In genomic region chr2:30443281-30443680, GRCm38 (mm10) we compare ENCODE assay signal across 8 mouse cellular contexts. TPM values are rescaled to one million over a fixed set of nuclear protein-coding genes. Genes with fewer than 3 reads are reported as not detected.
DNase-seq lines count a peak whose midpoint lies in the region; ATAC-seq and TF ChIP-seq lines count a peak whose summit lies in the region.
"Had no signal": no experiment of that assay in that cellular context is flagged by ENCODE, and none has a peak within 500 bp of the region (broad histone marks: within the 10 kb centered on the region; RNA-seq: fewer than 3 reads in every experiment).

No protein-coding gene starts in this region.

- H3K9ac ChIP-seq in lung, postnatal 0 days (replicated peaks; ENCODE audit: low read depth), result no peak overlapping the region
- H3K9ac ChIP-seq in forebrain, embryonic 15.5 days (replicated peaks), result 0 out of 2 replicates have a peak overlapping the region, but pooled peaks have one; percentile 34
- H3K9ac ChIP-seq in limb, embryonic 12.5 days (replicated peaks), result peak overlapping the region; percentile 52; the same call in 1 of the 2 replicates
- H3K9ac ChIP-seq in stomach, embryonic 16.5 days (ENCODE audit: low read length), result peak overlapping the region; percentile 75; the same call in 1 of the 2 replicates

- 36% methylated on average over 4 of the region's 4 CpGs for WGBS in lung, postnatal 0 days
- WGBS in forebrain, embryonic 15.5 days, result 72% methylated on average over 4 of the region's 4 CpGs
- 74% methylated on average over 4 of the region's 4 CpGs for WGBS in limb, embryonic 12.5 days
- 25% methylated on average over 4 of the region's 4 CpGs for WGBS in stomach, embryonic 16.5 days

- H3K27ac ChIP-seq in lung, postnatal 0 days (ENCODE audit: low read length), result peak overlapping the region; percentile 98
- H3K27ac ChIP-seq in forebrain, embryonic 15.5 days (replicated peaks), result peak overlapping the region; percentile 94
- peak overlapping the region; percentile 100 for H3K27ac ChIP-seq in limb, embryonic 12.5 days
- peak overlapping the region; percentile 100 for H3K27ac ChIP-seq in stomach, embryonic 16.5 days (ENCODE audit: low read length)

- peaks cover 42% of the 10 kb centered on the region for H3K4me1 ChIP-seq in lung, postnatal 0 days (ENCODE audit: insufficient read depth, low read depth, low read length)
- peaks cover 40% of the 10 kb centered on the region for H3K4me1 ChIP-seq in forebrain, embryonic 15.5 days
- peaks cover 71% of the 10 kb centered on the region for H3K4me1 ChIP-seq in limb, embryonic 12.5 days (replicated peaks)
- peaks cover 63% of the 10 kb centered on the region for H3K4me1 ChIP-seq in stomach, embryonic 16.5 days (ENCODE audit: control insufficient read depth, insufficient read depth, low read length)

- no peaks in the 10 kb centered on the region for H3K27me3 ChIP-seq in lung, postnatal 0 days (replicated peaks; ENCODE audit: insufficient read depth, low read length)
- no peaks in the 10 kb centered on the region for H3K27me3 ChIP-seq in forebrain, embryonic 15.5 days
- no peaks in the 10 kb centered on the region for H3K27me3 ChIP-seq in limb, embryonic 12.5 days
- no peaks in the 10 kb centered on the region for H3K27me3 ChIP-seq in stomach, embryonic 16.5 days (ENCODE audit: control insufficient read depth, insufficient read depth, low read length)

- H3K4me3 ChIP-seq in lung, postnatal 0 days (ENCODE audit: low read depth, low read length), result no peak overlapping the region
- no peak overlapping the region for H3K4me3 ChIP-seq in forebrain, embryonic 15.5 days
- H3K4me3 ChIP-seq in limb, embryonic 12.5 days (replicated peaks), result no peak overlapping the region
- H3K4me3 ChIP-seq in stomach, embryonic 16.5 days (replicated peaks; ENCODE audit: low read length), result peak overlapping the region; percentile 14; the same call in 1 of the 2 replicates

- peaks cover 24% of the 10 kb centered on the region for H3K36me3 ChIP-seq in lung, postnatal 0 days (ENCODE audit: insufficient read depth, low read length)
- H3K36me3 ChIP-seq in forebrain, embryonic 15.5 days, result peaks cover 31% of the 10 kb centered on the region
- peaks cover 82% of the 10 kb centered on the region for H3K36me3 ChIP-seq in limb, embryonic 12.5 days
- H3K36me3 ChIP-seq in stomach, embryonic 16.5 days (ENCODE audit: control insufficient read depth, insufficient read depth, low read length), result peaks cover 8% of the 10 kb centered on the region

- DNase-seq in lung, postnatal 0 days (ENCODE audit: low spot score), result no peak
- DNase-seq in lung, postnatal 10 days, result no peak
- DNase-seq in natural killer cell, adult 2 months (ENCODE audit: low spot score in 2 of 2), result no peak
- DNase-seq: thymus, adult 18-20 months had no signal

- ATAC-seq in lung, postnatal 0 days, result no peak
- ATAC-seq in forebrain, embryonic 15.5 days (replicated peaks), result no peak
- no peak for ATAC-seq in limb, embryonic 12.5 days (ENCODE audit: insufficient number of reproducible peaks, insufficient read depth, low FRiP score, low TSS enrichment, low read depth)
- ATAC-seq in stomach, embryonic 16.5 days (ENCODE audit: insufficient read depth, low FRiP score), result no peak
- ATAC-seq in granulocyte monocyte progenitor cell, adult 5-6 weeks (replicated peaks; ENCODE audit: poor library complexity, severe bottlenecking), result no peak

- no peak for TF ChIP-seq CTCF in lung, postnatal 0 days (IDR thresholded peaks at IDR 0.05)

- peak overlapping the region; percentile 63; the same call in 1 of the 2 replicates for H3K4me2 ChIP-seq in lung, postnatal 0 days (replicated peaks; ENCODE audit: low read depth, low read length)
- no peak overlapping the region for H3K4me2 ChIP-seq in forebrain, embryonic 15.5 days (replicated peaks)
- H3K4me2 ChIP-seq in limb, embryonic 12.5 days, result no peak overlapping the region
- peak overlapping the region; percentile 69 for H3K4me2 ChIP-seq in stomach, embryonic 16.5 days (ENCODE audit: low read depth, low read length)

- H3K9me3 ChIP-seq in lung, postnatal 0 days (ENCODE audit: low read length), result no peaks in the 10 kb centered on the region
- no peaks in the 10 kb centered on the region for H3K9me3 ChIP-seq in forebrain, embryonic 15.5 days
- H3K9me3 ChIP-seq in limb, embryonic 12.5 days, result no peaks in the 10 kb centered on the region
- no peaks in the 10 kb centered on the region for H3K9me3 ChIP-seq in stomach, embryonic 16.5 days (replicated peaks; ENCODE audit: control insufficient read depth, low read length)

- no peak for TF ChIP-seq EP300 in lung, postnatal 0 days (IDR thresholded peaks at IDR 0.05)

RNA-seq across cellular contexts. Expression of gene Ptpa, which starts 27.4 kb away (rescaled TPM):
- 88.0 and 93.3 TPM in 2 replicates for polyA plus RNA-seq in lung, postnatal 0 days (2015; fragmentation: Nextera tagmentation; extraction: Ambion mirVana)
- polyA plus RNA-seq in forebrain, embryonic 15.5 days (2015; fragmentation: Nextera tagmentation; extraction: Ambion mirVana), result 146 and 152 TPM in 2 replicates
- 154 and 155 TPM in 2 replicates for polyA plus RNA-seq in limb, embryonic 12.5 days (2016; fragmentation: Nextera tagmentation; extraction: Ambion mirVana)
- 138 and 146 TPM in 2 replicates for polyA plus RNA-seq in stomach, embryonic 16.5 days (2015; fragmentation: Nextera tagmentation; extraction: Ambion mirVana)
- total RNA-seq in granulocyte monocyte progenitor cell, adult 5-6 weeks (2014; fragmentation: Nextera tagmentation), result 127 and 167 TPM in 2 replicates
- total RNA-seq in granulocyte monocyte progenitor cell, adult 5-6 weeks (2017), result 58.5 and 61.0 TPM in 2 replicates

RNA-seq across cellular contexts. Expression of gene Crat, which starts 27.7 kb away (rescaled TPM):
- 36.5 and 37.4 TPM in 2 replicates for polyA plus RNA-seq in lung, postnatal 0 days (2015; fragmentation: Nextera tagmentation; extraction: Ambion mirVana)
- 20.5 and 22.6 TPM in 2 replicates for polyA plus RNA-seq in forebrain, embryonic 15.5 days (2015; fragmentation: Nextera tagmentation; extraction: Ambion mirVana)
- polyA plus RNA-seq in limb, embryonic 12.5 days (2016; fragmentation: Nextera tagmentation; extraction: Ambion mirVana), result 24.4 and 27.5 TPM in 2 replicates
- 27.7 and 29.0 TPM in 2 replicates for polyA plus RNA-seq in stomach, embryonic 16.5 days (2015; fragmentation: Nextera tagmentation; extraction: Ambion mirVana)
- total RNA-seq in granulocyte monocyte progenitor cell, adult 5-6 weeks (2014; fragmentation: Nextera tagmentation), result 18.1 and 35.3 TPM in 2 replicates
- total RNA-seq in granulocyte monocyte progenitor cell, adult 5-6 weeks (2017), result 7.1 and 14.7 TPM in 2 replicates

RNA-seq across cellular contexts. Expression of gene Ier5l, which starts 30.7 kb away (rescaled TPM):
- 3.6 and 4.0 TPM in 2 replicates for polyA plus RNA-seq in lung, postnatal 0 days (2015; fragmentation: Nextera tagmentation; extraction: Ambion mirVana)
- polyA plus RNA-seq in forebrain, embryonic 15.5 days (2015; fragmentation: Nextera tagmentation; extraction: Ambion mirVana), result 2.0 and 2.5 TPM in 2 replicates
- polyA plus RNA-seq in limb, embryonic 12.5 days (2016; fragmentation: Nextera tagmentation; extraction: Ambion mirVana), result 3.6 and 4.5 TPM in 2 replicates
- polyA plus RNA-seq in stomach, embryonic 16.5 days (2015; fragmentation: Nextera tagmentation; extraction: Ambion mirVana), result 0.56 and 0.83 TPM in 2 replicates
- total RNA-seq in granulocyte monocyte progenitor cell, adult 5-6 weeks (2014; fragmentation: Nextera tagmentation), result not detected in 2 replicates
- total RNA-seq in granulocyte monocyte progenitor cell, adult 5-6 weeks (2017), result 0.56 and 3.2 TPM in 2 replicates

RNA-seq across cellular contexts. Expression of gene Dolpp1, which starts 51.2 kb away (rescaled TPM):
- polyA plus RNA-seq in lung, postnatal 0 days (2015; fragmentation: Nextera tagmentation; extraction: Ambion mirVana), result 25.0 and 26.1 TPM in 2 replicates
- polyA plus RNA-seq in forebrain, embryonic 15.5 days (2015; fragmentation: Nextera tagmentation; extraction: Ambion mirVana), result 60.0 and 60.3 TPM in 2 replicates
- polyA plus RNA-seq in limb, embryonic 12.5 days (2016; fragmentation: Nextera tagmentation; extraction: Ambion mirVana), result 33.2 and 39.1 TPM in 2 replicates
- 39.0 and 45.8 TPM in 2 replicates for polyA plus RNA-seq in stomach, embryonic 16.5 days (2015; fragmentation: Nextera tagmentation; extraction: Ambion mirVana)
- total RNA-seq in granulocyte monocyte progenitor cell, adult 5-6 weeks (2014; fragmentation: Nextera tagmentation), result 13.4 and 17.5 TPM in 2 replicates
- 19.1 and 29.6 TPM in 2 replicates for total RNA-seq in granulocyte monocyte progenitor cell, adult 5-6 weeks (2017)

Comparison
In these comparisons a context has a peak if more than half of its experiments do, and no peak if none do; other contexts are left out.
1. H3K4me2 ChIP-seq: peak in lung, postnatal 0 days (single experiment) and stomach, embryonic 16.5 days (single experiment); none in forebrain, embryonic 15.5 days (single experiment) and limb, embryonic 12.5 days (single experiment).
2. Peak in every context shown above with its lines, with median percentiles within 50 percentile points of each other: H3K27ac ChIP-seq.